Mouse (Mus musculus): ENCODE data around the gene Ccdc57.

DNA sequence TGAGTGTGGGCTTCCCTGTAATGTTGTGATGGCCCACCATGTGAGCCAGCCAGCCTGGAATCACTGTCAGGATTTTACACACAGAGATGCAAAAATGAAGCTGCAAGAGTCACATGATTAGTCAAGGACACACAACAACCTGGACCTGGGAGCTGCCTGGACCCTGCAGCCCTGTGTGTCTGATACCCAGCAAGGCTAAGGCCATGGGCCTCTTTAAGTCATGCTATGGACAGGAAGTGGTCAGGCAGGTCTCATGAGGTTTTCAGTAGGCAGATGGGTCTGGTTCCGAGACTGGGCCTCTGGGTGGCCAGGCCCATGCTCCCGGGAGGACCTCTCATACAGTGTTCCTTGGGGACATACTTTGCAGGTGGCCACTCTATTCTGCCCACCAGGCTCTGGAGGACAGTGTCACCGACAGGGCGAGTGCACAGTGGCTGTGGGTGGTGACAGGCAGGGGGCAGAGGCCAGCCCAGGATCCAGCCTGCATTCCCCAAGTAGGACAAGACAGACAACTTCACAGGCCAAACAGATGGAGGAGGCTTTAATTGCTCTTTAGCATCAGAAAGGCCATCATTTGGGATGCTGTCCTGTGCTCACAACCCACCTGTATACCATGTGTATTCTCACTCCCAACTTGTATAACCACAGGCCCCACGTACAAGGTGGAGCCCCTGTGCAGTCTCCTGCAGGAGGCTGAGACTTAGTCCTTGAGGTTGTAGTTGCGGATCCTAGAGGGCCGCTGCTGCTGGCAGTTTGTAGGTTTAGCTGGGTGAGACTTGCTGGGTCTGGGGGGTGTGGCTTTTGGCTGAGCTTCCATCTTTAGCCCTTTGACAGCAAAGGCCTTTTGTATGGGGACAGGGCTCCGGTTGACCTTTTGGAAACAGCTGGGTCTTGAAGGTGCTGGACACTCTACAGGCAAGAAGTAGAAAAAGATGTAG, 106.4 kb downstream of the Ccdc57 start:
- TF ChIP-seq POLR2A (IDR thresholded peaks at IDR 0.05; ENCODE audit: low read depth, low read length) (no peak), CTCF (IDR thresholded peaks at IDR 0.05; ENCODE audit: borderline replicate concordance, insufficient read depth, low read length) (no peak)

Measured in embryonic fibroblast, embryonic 13.5 days (primary cell).